Mouse (Mus musculus): Measurements from ENCODE around the gene Cd300lg. TPM values are rescaled to one million over a fixed set of nuclear protein-coding genes. Genes with fewer than 3 reads are reported as not detected.

Cd300lg gene
- total RNA-seq, 4 experiments from 2014 or later = 0.15 to 0.18 (median 0.17) TPM; not detected in 1

GRCm38 (mm10) chr11:102049875-102050482 lies 8.7 kb downstream of the Cd300lg start:
- no peak for DNase-seq (ENCODE audit: low spot score in 2 of 2)

GRCm38 (mm10) chr11:102051541-102051940 lies 10.2 kb downstream of the Cd300lg start:
- DNase-seq (ENCODE audit: low spot score in 2 of 2) = no peak

GRCm38 (mm10) chr11:102051954-102052353 lies 10.6 kb downstream of the Cd300lg start:
- no peak for DNase-seq (ENCODE audit: low spot score in 2 of 2)

GRCm38 (mm10) chr11:102052697-102053096 lies 11.4 kb downstream of the Cd300lg start:
- DNase-seq (ENCODE audit: low spot score in 2 of 2) = no peak

- DNase-seq (ENCODE audit: low spot score in 2 of 2) = no peak
Measured at GRCm38 (mm10) chr11:102053183-102053582, 11.9 kb downstream of the Cd300lg start.

- DNase-seq (ENCODE audit: low spot score in 2 of 2) = peak in 1 of 2 experiments; percentile 18
Measured at GRCm38 (mm10) chr11:102053847-102054246, 12.5 kb downstream of the Cd300lg start.

GRCm38 (mm10) chr11:102061236-102061940 lies 20.1 kb downstream of the Cd300lg start:
- DNase-seq (ENCODE audit: low spot score in 2 of 2) = peak; percentile 50 to 70

GRCm38 (mm10) chr11:102061941-102062473 lies 20.7 kb downstream of the Cd300lg start:
- no peak for DNase-seq (ENCODE audit: low spot score in 2 of 2)

- no peak for DNase-seq (ENCODE audit: low spot score in 2 of 2)
Measured at GRCm38 (mm10) chr11:102063076-102063475, 21.8 kb downstream of the Cd300lg start.

GRCm38 (mm10) chr11:102068969-102069368 lies 27.7 kb downstream of the Cd300lg start:
- no peak for DNase-seq (ENCODE audit: low spot score in 2 of 2)

GRCm38 (mm10) chr11:102069633-102070032 lies 28.3 kb downstream of the Cd300lg start:
- no peak for DNase-seq (ENCODE audit: low spot score in 2 of 2)

- no peak for DNase-seq (ENCODE audit: low spot score in 2 of 2)
Measured at GRCm38 (mm10) chr11:102070426-102070825, 29.1 kb downstream of the Cd300lg start.

- no peak for DNase-seq (ENCODE audit: low spot score in 2 of 2)
Measured at GRCm38 (mm10) chr11:102072729-102073128, 31.4 kb downstream of the Cd300lg start.

- no peak for DNase-seq (ENCODE audit: low spot score in 2 of 2)
Measured at GRCm38 (mm10) chr11:102073722-102074121, 32.4 kb downstream of the Cd300lg start.

GRCm38 (mm10) chr11:102082322-102082721 lies 41.0 kb downstream of the Cd300lg start:
- peak; percentile 50 to 80 for DNase-seq (ENCODE audit: low spot score in 2 of 2)

- DNase-seq (ENCODE audit: low spot score in 2 of 2) = no peak
Measured at GRCm38 (mm10) chr11:102083193-102083592, 41.9 kb downstream of the Cd300lg start.

- no peak for DNase-seq (ENCODE audit: low spot score in 2 of 2)
Measured at GRCm38 (mm10) chr11:102084159-102084558, 42.9 kb downstream of the Cd300lg start.

GRCm38 (mm10) chr11:102086331-102086730 lies 45.0 kb downstream of the Cd300lg start:
- peak; percentile 23 to 85 for DNase-seq (ENCODE audit: low spot score in 2 of 2)

GRCm38 (mm10) chr11:102087081-102087751 lies 45.9 kb downstream of the Cd300lg start:
- DNase-seq (ENCODE audit: low spot score in 2 of 2) = peak; percentile 77 to 92

- peak; percentile 65 to 74 for DNase-seq (ENCODE audit: low spot score in 2 of 2)
Measured at GRCm38 (mm10) chr11:102087931-102088898, 46.9 kb downstream of the Cd300lg start, which contains the start of gene Mpp2. TSS of gene Mpp2 (minus strand) at chr11:102088515.

All from left cerebral cortex, adult 8-10 months (tissue).